Mouse (Mus musculus): ENCODE results near the gene Nell1.

DNA sequence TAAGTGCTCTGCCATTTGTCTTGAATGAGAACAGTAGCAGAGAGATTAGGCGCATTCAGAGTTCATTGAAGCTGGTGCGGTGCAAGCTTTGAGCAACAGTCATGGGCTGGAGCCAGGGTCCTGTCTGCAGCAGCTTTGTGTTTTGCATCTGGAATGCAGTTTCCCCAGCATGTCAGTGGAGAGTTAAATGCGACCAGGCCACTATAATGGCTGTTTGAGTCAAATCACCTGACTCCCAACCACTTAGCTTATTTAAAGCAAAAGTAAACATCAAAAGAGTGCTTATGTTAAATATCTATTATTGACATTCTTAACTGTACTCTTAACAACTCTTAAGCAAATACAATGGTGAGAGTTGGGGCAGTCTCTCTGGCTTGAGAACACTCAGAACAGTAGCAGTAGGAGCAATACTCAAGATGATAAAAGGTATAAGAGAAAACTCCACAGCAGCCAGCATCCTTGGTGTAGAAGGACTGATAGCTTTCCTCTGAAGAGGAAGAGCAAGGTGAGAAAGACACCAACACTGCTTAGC lies 220.5 kb downstream of the Nell1 start:
- TF ChIP-seq CTCF (IDR thresholded peaks at IDR 0.05; ENCODE audit: insufficient read depth, low read length) (no peak), POLR2A (IDR thresholded peaks at IDR 0.05; ENCODE audit: borderline replicate concordance, extremely low read depth, low read depth, low read length) (no peak)

All from lung, adult 2 months (tissue).